Mouse (Mus musculus): Measurements from ENCODE around the gene Gm11397. TPM values are rescaled to one million over a fixed set of nuclear protein-coding genes. Genes with fewer than 3 reads are reported as not detected.
"Not testable (repeated sequence)": the region's sequence is repeated elsewhere in the genome, so short reads cannot be mapped to it uniquely, and the experiment has no call there.

The Gm11397 gene
- polyA plus RNA-seq (2015; fragmentation: Nextera tagmentation; extraction: Ambion mirVana), result not detected in 2 replicates

DNA sequence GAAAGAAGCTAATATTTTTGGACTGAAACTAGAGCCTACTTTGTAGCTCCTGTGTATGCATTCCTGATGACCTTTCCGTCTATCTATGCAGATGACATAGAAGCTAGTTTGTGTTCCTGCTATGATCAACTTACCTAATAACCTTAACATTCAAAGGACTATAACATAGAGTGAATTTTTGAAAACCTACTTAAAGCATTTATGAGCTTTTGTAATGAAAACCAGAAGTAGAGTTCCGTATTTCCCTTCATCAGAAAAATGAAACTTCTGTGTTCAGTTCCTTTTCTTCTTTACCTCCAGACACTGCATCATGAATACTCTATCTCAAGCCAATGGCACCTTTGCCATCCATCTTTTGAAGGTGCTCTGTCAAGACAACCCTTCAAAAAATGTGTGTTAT is at the start of gene Gm11397:
Gm11397 (plus strand) TSS at position 301 of the 400 bp plus-strand sequence.
- ATAC-seq (replicated peaks; ENCODE audit: extremely low read depth, insufficient read depth, low FRiP score); H3K4me1 ChIP-seq (ENCODE audit: control insufficient read depth, insufficient read depth, low read length); H3K4me2 ChIP-seq (ENCODE audit: low read depth, low read length): not testable (repeated sequence)

DNA sequence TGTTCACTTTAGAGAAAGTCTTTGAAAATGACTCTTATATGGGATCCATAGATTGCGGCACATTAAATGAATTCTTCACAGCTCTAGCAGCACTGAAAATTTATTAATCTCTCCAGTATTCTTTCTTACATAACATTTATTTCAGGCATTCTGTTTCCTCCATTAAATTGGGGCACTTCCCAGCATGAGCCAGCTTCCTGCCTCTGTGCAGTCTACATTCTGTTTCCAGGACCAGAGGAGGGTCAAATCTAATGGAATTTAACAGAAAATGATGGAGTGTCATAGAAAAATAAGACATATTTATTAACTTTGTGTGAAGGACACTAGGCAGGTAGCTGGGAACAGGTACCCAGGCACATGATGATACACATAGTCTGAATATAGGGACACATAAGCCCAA is 38.9 kb upstream of the Gm11397 start:
- H3K4me2 ChIP-seq (ENCODE audit: low read depth, low read length); H3K9me3 ChIP-seq (replicated peaks; ENCODE audit: control insufficient read depth, low read length); H3K27me3 ChIP-seq (ENCODE audit: control insufficient read depth, insufficient read depth, low read length); H3K36me3 ChIP-seq (ENCODE audit: control insufficient read depth, insufficient read depth); H3K4me1 ChIP-seq (ENCODE audit: control insufficient read depth, insufficient read depth, low read length); H3K9ac ChIP-seq (ENCODE audit: low read length); H3K4me3 ChIP-seq (ENCODE audit: low read length); ATAC-seq (replicated peaks; ENCODE audit: extremely low read depth, insufficient read depth, low FRiP score); H3K27ac ChIP-seq (ENCODE audit: low read length): not testable (repeated sequence)
- 86% methylated on average over 1 of the region's 1 CpGs for WGBS

More for the DNA sequence above, at the start of gene Gm11397:
- 43% methylated on average over 2 of the region's 2 CpGs for WGBS
- H3K9me3 ChIP-seq (replicated peaks; ENCODE audit: control insufficient read depth, low read length); H3K27me3 ChIP-seq (ENCODE audit: control insufficient read depth, insufficient read depth, low read length); H3K27ac ChIP-seq (ENCODE audit: low read length); H3K9ac ChIP-seq (ENCODE audit: low read length); H3K4me3 ChIP-seq (ENCODE audit: low read length); H3K36me3 ChIP-seq (ENCODE audit: control insufficient read depth, insufficient read depth): not testable (repeated sequence)

DNA sequence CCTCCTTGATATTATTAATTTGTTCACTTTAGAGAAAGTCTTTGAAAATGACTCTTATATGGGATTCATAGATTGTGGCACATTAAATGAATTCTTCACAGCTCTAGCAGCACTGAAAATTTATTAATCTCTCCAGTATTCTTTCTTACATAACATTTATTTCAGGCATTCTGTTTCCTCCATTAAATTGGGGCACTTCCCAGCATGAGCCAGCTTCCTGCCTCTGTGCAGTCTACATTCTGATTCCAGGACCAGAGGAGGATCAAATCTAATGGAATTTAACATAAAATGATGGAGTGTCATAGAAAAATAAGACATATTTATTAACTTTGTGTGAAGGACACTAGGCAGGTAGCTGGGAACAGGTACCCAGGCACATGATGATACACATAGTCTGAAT is 37.2 kb downstream of the Gm11397 start:
- not testable (repeated sequence) for ATAC-seq (replicated peaks; ENCODE audit: extremely low read depth, insufficient read depth, low FRiP score); H3K27me3 ChIP-seq (ENCODE audit: control insufficient read depth, insufficient read depth, low read length); H3K9me3 ChIP-seq (replicated peaks; ENCODE audit: control insufficient read depth, low read length); H3K4me3 ChIP-seq (ENCODE audit: low read length); H3K9ac ChIP-seq (ENCODE audit: low read length); H3K36me3 ChIP-seq (ENCODE audit: control insufficient read depth, insufficient read depth); H3K4me2 ChIP-seq (ENCODE audit: low read depth, low read length); H3K27ac ChIP-seq (ENCODE audit: low read length); H3K4me1 ChIP-seq (ENCODE audit: control insufficient read depth, insufficient read depth, low read length)

Other genes with a start within 250 kb of the Gm11397 start
- not detected in 2 replicates for gene Serpinb9c, start 236.0 kb upstream of the Gm11397 start, polyA plus RNA-seq (2015; fragmentation: Nextera tagmentation; extraction: Ambion mirVana)
- gene Serpinb9d, start 202.8 kb upstream of the Gm11397 start, polyA plus RNA-seq (2015; fragmentation: Nextera tagmentation; extraction: Ambion mirVana), result not detected in 2 replicates
- gene Serpinb9e, start 146.1 kb upstream of the Gm11397 start, polyA plus RNA-seq (2015; fragmentation: Nextera tagmentation; extraction: Ambion mirVana), result not detected in 2 replicates
- not detected in 2 replicates for gene Serpinb9f, start 71.7 kb upstream of the Gm11397 start, polyA plus RNA-seq (2015; fragmentation: Nextera tagmentation; extraction: Ambion mirVana)
- not detected in 2 replicates for gene Serpinb9g, start 89.0 kb downstream of the Gm11397 start, polyA plus RNA-seq (2015; fragmentation: Nextera tagmentation; extraction: Ambion mirVana)